Mouse (Mus musculus) neural tube, embryonic 10.5 days (tissue): Measurements from ENCODE around the gene Polm.

ENCODE experiments used
- DNase-seq: peaks from one replicate; pipeline ENCODE4 v3.0.0-alpha.2; 2017; ENCODE audit warnings: low spot score; ENCODE audit errors: extremely low spot score

The Polm gene

GRCm38 (mm10) chr11:5778481-5778880, 59.3 kb downstream of the Polm start:
- no peak for DNase-seq
